Mouse (Mus musculus): ENCODE measurements around the gene Mafk. TPM values are rescaled to one million over a fixed set of nuclear protein-coding genes. Genes with fewer than 3 reads are reported as not detected.
A peak's percentile ranks its signal among the peaks of the same experiment; 100 is the strongest.

Gene Mafk
- polyA plus RNA-seq, 1 experiment from 2014 or later, result 8.3 TPM

- WGBS, result 48% methylated on average over 4 of the region's 4 CpGs
- no peak for ATAC-seq (ENCODE audit: insufficient read depth, low FRiP score, low TSS enrichment)
These were observed 27.5 kb downstream of the Mafk start for GRCm38 (mm10) chr5:139818801-139819200.

DNA sequence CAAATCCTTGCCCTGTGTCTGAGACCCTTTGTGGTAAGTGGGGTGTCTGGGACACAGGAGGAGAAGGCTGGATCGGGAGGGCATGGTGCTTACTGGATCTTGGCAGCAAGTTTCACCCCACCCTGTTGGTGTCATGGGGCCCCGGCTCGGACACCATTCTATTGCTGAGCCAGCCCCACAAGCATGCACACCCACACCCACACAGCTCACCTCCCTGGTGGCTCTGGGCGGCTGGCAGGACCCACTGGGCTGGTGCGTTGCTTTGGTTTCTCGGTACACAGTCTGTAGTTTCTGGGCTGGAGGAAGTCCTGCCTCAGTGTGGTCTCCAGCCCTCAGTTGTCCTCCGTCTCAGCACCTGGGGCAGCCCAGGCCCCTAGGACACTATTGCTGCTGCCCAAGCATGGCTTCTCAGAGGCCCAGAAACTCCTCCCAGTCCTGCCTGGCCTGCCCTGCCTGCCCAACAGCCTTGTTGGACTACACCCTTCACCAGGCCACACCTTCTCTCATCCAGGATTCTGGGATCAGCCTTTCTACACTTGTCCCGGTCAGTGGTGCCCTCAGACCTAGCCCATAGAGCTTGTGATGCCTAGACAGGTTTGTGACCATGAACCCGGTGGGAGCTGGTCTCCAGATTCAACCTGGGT is 28.3 kb downstream of the Mafk start, which contains the start of gene Tmem184a:
TSS of gene Tmem184a (minus strand) at position 380 of the 644 bp plus-strand sequence.
- Histone ChIP-seq H3K27me3 (ENCODE audit: control insufficient read depth, insufficient read depth, low read length) (no peaks in the 10 kb centered on the region), H3K36me3 (ENCODE audit: control insufficient read depth, insufficient read depth, low read length) (peaks cover 5% of the 10 kb centered on the region), H3K4me3 (ENCODE audit: low read depth, low read length) (no peak within 1 kb of the TSS), H3K4me1 (ENCODE audit: control insufficient read depth, insufficient read depth, low read length) (no peaks in the 10 kb centered on the region), H3K27ac (ENCODE audit: low read depth, low read length) (no peak within 1 kb of the TSS), H3K9ac (ENCODE audit: low read length) (no peak within 1 kb of the TSS), H3K4me2 (ENCODE audit: low read depth) (no peak within 1 kb of the TSS), H3K9me3 (ENCODE audit: control insufficient read depth, low read length) (no peaks in the 10 kb centered on the region)
- WGBS, result 86% methylated on average over 9 of the region's 9 CpGs
- ATAC-seq (ENCODE audit: insufficient read depth, low FRiP score, low TSS enrichment) (no peak), DNase-seq (ENCODE audit: low spot score) (no peak)

More at GRCm38 (mm10) chr5:139818801-139819200, 27.5 kb downstream of the Mafk start:
- Histone ChIP-seq H3K27ac (ENCODE audit: low read depth, low read length) (no peak overlapping the region), H3K36me3 (ENCODE audit: control insufficient read depth, insufficient read depth, low read length) (peaks cover 5% of the 10 kb centered on the region), H3K4me2 (ENCODE audit: low read depth) (no peak overlapping the region), H3K4me1 (ENCODE audit: control insufficient read depth, insufficient read depth, low read length) (no peaks in the 10 kb centered on the region), H3K27me3 (ENCODE audit: control insufficient read depth, insufficient read depth, low read length) (peaks cover 7% of the 10 kb centered on the region), H3K9ac (ENCODE audit: low read length) (no peak overlapping the region), H3K9me3 (ENCODE audit: control insufficient read depth, low read length) (no peaks in the 10 kb centered on the region), H3K4me3 (ENCODE audit: low read depth, low read length) (no peak overlapping the region)
- DNase-seq (ENCODE audit: low spot score), result no peak

- ATAC-seq (ENCODE audit: insufficient read depth, low FRiP score, low TSS enrichment) (no peak), DNase-seq (ENCODE audit: low spot score) (no peak)
- Histone ChIP-seq H3K9ac (ENCODE audit: low read length) (no peak overlapping the region), H3K27me3 (ENCODE audit: control insufficient read depth, insufficient read depth, low read length) (no peaks in the 10 kb centered on the region), H3K4me1 (ENCODE audit: control insufficient read depth, insufficient read depth, low read length) (peaks cover 9% of the 10 kb centered on the region), H3K4me3 (ENCODE audit: low read depth, low read length) (no peak overlapping the region), H3K36me3 (ENCODE audit: control insufficient read depth, insufficient read depth, low read length) (peaks cover 5% of the 10 kb centered on the region), H3K4me2 (ENCODE audit: low read depth) (no peak overlapping the region), H3K9me3 (ENCODE audit: control insufficient read depth, low read length) (no peaks in the 10 kb centered on the region), H3K27ac (ENCODE audit: low read depth, low read length) (no peak overlapping the region)
- 75% methylated on average over 12 of the region's 12 CpGs for WGBS
These were observed 30.4 kb downstream of the Mafk start for GRCm38 (mm10) chr5:139821466-139822459.

DNA sequence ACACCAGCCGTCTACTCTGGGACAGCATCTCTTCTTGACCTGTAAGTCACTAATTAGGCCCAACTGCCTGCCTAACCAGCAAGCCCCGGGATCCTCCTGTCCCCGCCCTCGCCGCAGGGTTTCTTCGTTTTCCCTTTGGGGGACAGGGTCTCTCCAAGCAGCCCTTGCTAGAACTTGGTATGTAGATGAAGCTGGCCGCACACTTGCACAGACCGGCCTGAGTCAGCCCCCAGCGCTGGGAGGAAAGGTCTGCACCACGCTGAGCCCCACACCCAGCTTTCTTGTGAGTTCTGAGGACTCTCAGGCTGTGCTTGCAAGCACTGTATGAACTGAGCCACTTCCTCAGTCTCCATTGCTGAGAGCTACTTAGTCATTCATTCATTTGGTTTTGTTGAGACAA is 33.2 kb downstream of the Mafk start:
- ATAC-seq (ENCODE audit: insufficient read depth, low FRiP score, low TSS enrichment), result no peak
- Histone ChIP-seq H3K36me3 (ENCODE audit: control insufficient read depth, insufficient read depth, low read length) (peaks cover 5% of the 10 kb centered on the region), H3K27ac (ENCODE audit: low read depth, low read length) (no peak overlapping the region), H3K4me1 (ENCODE audit: control insufficient read depth, insufficient read depth, low read length) (peaks cover 9% of the 10 kb centered on the region), H3K9ac (ENCODE audit: low read length) (no peak overlapping the region), H3K27me3 (ENCODE audit: control insufficient read depth, insufficient read depth, low read length) (no peaks in the 10 kb centered on the region), H3K4me2 (ENCODE audit: low read depth) (no peak overlapping the region), H3K9me3 (ENCODE audit: control insufficient read depth, low read length) (no peaks in the 10 kb centered on the region), H3K4me3 (ENCODE audit: low read depth, low read length) (no peak overlapping the region)
- 95% methylated on average over 10 of the region's 10 CpGs for WGBS
- no peak for DNase-seq (ENCODE audit: low spot score)

DNA sequence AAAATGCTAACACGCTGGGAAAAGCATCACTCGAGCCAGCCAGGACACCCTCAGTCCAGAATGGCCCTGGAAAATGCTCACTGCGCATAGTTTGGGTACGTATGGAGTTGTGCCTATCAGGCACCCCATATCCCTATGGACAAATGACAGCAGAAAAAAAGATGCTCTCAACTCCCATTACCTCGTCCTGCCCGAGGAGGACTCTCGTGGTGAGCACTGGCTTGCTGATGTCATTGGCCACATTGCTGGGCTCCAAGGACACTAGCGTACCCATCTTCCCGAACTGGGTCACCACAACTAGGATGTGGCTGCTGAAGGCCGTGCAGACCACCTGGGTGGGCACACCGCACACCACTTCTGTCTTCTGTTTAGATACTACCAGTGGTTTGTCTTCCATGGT is 34.6 kb downstream of the Mafk start:
- ATAC-seq (ENCODE audit: insufficient read depth, low FRiP score, low TSS enrichment), result peak; percentile 21; the same call in 1 of the 2 replicates
- peak overlapping the region; percentile 90 for H3K4me3 ChIP-seq (ENCODE audit: low read depth, low read length)
- H3K9ac ChIP-seq (ENCODE audit: low read length), result peak overlapping the region; percentile 86
- H3K4me2 ChIP-seq (ENCODE audit: low read depth), result peak overlapping the region; percentile 95
- peaks cover 5% of the 10 kb centered on the region for H3K36me3 ChIP-seq (ENCODE audit: control insufficient read depth, insufficient read depth, low read length)
- H3K27ac ChIP-seq (ENCODE audit: low read depth, low read length), result no peak overlapping the region
- peaks cover 9% of the 10 kb centered on the region for H3K4me1 ChIP-seq (ENCODE audit: control insufficient read depth, insufficient read depth, low read length)
- DNase-seq (ENCODE audit: low spot score), result no peak
- 49% methylated on average over 11 of the region's 11 CpGs for WGBS
- H3K27me3 ChIP-seq (ENCODE audit: control insufficient read depth, insufficient read depth, low read length), result no peaks in the 10 kb centered on the region
- H3K9me3 ChIP-seq (ENCODE audit: control insufficient read depth, low read length), result no peaks in the 10 kb centered on the region

DNA sequence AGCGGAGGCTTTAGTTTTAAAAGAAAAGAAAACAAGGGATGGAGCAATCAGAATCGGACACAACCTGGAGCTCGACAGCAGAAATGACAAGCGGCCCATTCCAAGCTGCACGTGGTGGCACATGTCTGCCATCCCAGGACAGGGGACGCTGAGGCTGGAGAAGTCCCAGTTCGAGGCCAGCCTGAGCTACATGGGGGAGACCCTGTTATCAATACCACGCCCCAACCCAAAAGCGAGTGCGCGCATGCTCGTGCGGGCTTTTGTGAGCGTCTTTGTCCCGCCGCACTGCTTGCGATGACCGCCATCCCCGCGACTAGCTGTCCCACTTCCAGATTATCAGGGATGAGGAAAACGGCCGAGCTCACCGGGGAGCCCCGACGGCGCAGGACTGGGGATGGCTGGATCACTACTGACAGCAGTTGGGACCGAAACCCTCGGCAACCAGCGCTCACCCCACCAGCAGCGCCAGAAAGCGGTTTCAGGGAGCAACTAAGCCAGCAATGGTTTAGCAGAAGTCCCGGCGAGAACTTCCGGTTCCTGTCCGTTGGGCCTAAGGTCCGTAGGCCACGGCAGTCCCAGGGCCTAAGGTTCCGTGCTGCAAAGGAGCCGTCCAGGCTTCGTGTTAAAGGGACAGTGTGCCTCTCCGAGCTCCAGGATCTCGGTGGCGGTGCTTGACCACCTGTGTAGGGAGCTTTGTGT is 35.2 kb downstream of the Mafk start, which contains the start of the genes Gm26938 and Psmg3:
TSS of gene Gm26938 (minus strand) at position 51 of the 699 bp plus-strand sequence.
TSS of gene Psmg3 (minus strand) at position 529 of the 699 bp plus-strand sequence.
- peak; percentile 86 for ATAC-seq (ENCODE audit: insufficient read depth, low FRiP score, low TSS enrichment)
- H3K9ac ChIP-seq (ENCODE audit: low read length), result peak within 1 kb of the TSS; percentile 86
- no peaks in the 10 kb centered on the region for H3K27me3 ChIP-seq (ENCODE audit: control insufficient read depth, insufficient read depth, low read length)
- H3K4me3 ChIP-seq (ENCODE audit: low read depth, low read length), result peak within 1 kb of the TSS; percentile 90
- WGBS, result under 1% methylated on average over 43 of the region's 43 CpGs
- DNase-seq (ENCODE audit: low spot score), result peak; percentile 92
- H3K27ac ChIP-seq (ENCODE audit: low read depth, low read length), result 0 out of 2 replicates have a peak within 1 kb of the TSS, but pooled peaks have one; percentile 24
- H3K9me3 ChIP-seq (ENCODE audit: control insufficient read depth, low read length), result no peaks in the 10 kb centered on the region
- H3K36me3 ChIP-seq (ENCODE audit: control insufficient read depth, insufficient read depth, low read length), result peaks cover 5% of the 10 kb centered on the region
- peaks cover 9% of the 10 kb centered on the region for H3K4me1 ChIP-seq (ENCODE audit: control insufficient read depth, insufficient read depth, low read length)
- peak within 1 kb of the TSS; percentile 95 for H3K4me2 ChIP-seq (ENCODE audit: low read depth)

DNA sequence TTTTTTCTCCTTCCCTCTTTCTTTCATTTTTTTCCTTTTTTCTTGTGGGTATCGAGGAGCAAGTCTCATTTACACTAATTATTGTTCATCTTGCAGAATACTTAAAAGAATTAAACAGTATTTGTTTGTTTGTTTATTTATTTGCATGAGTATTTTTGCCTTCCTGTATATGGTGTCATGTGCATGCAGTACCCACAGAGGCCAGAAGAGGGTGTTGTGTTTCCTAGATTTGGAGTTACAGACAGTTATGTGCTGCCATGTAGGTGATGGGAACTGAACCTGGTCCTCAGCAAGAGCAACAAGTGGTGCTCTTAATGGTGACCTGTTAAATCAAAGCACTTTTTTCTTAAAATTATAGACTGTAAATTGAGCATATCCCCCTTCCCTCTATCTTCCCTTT is 36.3 kb downstream of the Mafk start:
- H3K4me2 ChIP-seq (ENCODE audit: low read depth), result no peak overlapping the region
- ATAC-seq (ENCODE audit: insufficient read depth, low FRiP score, low TSS enrichment) (no peak), DNase-seq (ENCODE audit: low spot score) (no peak)

GRCm38 (mm10) chr5:139829384-139829783 is 38.1 kb downstream of the Mafk start:
- WGBS, result 87% methylated on average over 13 of the region's 13 CpGs
- no peak overlapping the region for H3K4me3 ChIP-seq (ENCODE audit: low read depth, low read length)
- H3K9ac ChIP-seq (ENCODE audit: low read length), result no peak overlapping the region
- no peaks in the 10 kb centered on the region for H3K27me3 ChIP-seq (ENCODE audit: control insufficient read depth, insufficient read depth, low read length)
- H3K27ac ChIP-seq (ENCODE audit: low read depth, low read length), result no peak overlapping the region
- no peak for ATAC-seq (ENCODE audit: insufficient read depth, low FRiP score, low TSS enrichment)
- H3K9me3 ChIP-seq (ENCODE audit: control insufficient read depth, low read length), result no peaks in the 10 kb centered on the region
- H3K36me3 ChIP-seq (ENCODE audit: control insufficient read depth, insufficient read depth, low read length), result no peaks in the 10 kb centered on the region; the same call in 1 of the 2 replicates
- H3K4me1 ChIP-seq (ENCODE audit: control insufficient read depth, insufficient read depth, low read length), result peaks cover 9% of the 10 kb centered on the region
- DNase-seq (ENCODE audit: low spot score), result no peak
- H3K4me2 ChIP-seq (ENCODE audit: low read depth), result no peak overlapping the region

More for the DNA sequence above, 36.3 kb downstream of the Mafk start:
- Histone ChIP-seq H3K27me3 (ENCODE audit: control insufficient read depth, insufficient read depth, low read length) (no peaks in the 10 kb centered on the region), H3K4me3 (ENCODE audit: low read depth, low read length) (no peak overlapping the region), H3K4me1 (ENCODE audit: control insufficient read depth, insufficient read depth, low read length) (peaks cover 9% of the 10 kb centered on the region), H3K27ac (ENCODE audit: low read depth, low read length) (no peak overlapping the region), H3K36me3 (ENCODE audit: control insufficient read depth, insufficient read depth, low read length) (peaks cover 5% of the 10 kb centered on the region), H3K9ac (ENCODE audit: low read length) (no peak overlapping the region), H3K9me3 (ENCODE audit: control insufficient read depth, low read length) (no peaks in the 10 kb centered on the region)
- 85% methylated on average over 1 of the region's 1 CpGs for WGBS

Measured in neural tube, embryonic 11.5 days (tissue).